Mouse (Mus musculus) lung, adult 2 months (tissue): ENCODE measurements around the gene Olfr316. TPM values are rescaled to one million over a fixed set of nuclear protein-coding genes. Genes with fewer than 3 reads are reported as not detected.

Source experiments
- DNase-seq: peaks from one replicate; pipeline ENCODE4 v3.0.0; 2022
- H3K4me1 ChIP-seq: fragments of 200-500 bp; 2 replicates; pipeline ENCODE4 v1.6.1; 2011; ENCODE audit warnings: low read length; ENCODE audit not compliant: control insufficient read depth, insufficient read depth
- H3K4me3 ChIP-seq: fragments of 200-500 bp; replicated peaks from 2 replicates; pipeline ENCODE3; 2011; ENCODE audit warnings: low read depth, mild to moderate bottlenecking, control low read depth, low read length; ENCODE audit errors: extremely low read depth
- CTCF ChIP-seq: fragments of 200-500 bp; IDR thresholded peaks from 2 replicates; pipeline ENCODE4 v1.5.1; 2011; ENCODE audit warnings: mild to moderate bottlenecking, low read length, control low read depth; ENCODE audit not compliant: insufficient read depth
- POLR2A ChIP-seq: fragments of 200-500 bp; IDR thresholded peaks from 2 replicates; pipeline ENCODE4 v1.6.1; 2011; ENCODE audit warnings: low read depth, mild to moderate bottlenecking, control low read depth, low read length, borderline replicate concordance; ENCODE audit errors: extremely low read depth
- WGBS: fragments of 180-500 bp; shearing (Covaris S2); methylation state at CpG from one replicate; pipeline ENCODE4 v1.1.7; 2018; 5-methylcytosine and 5-hydroxymethylcytosine counted together
- polyA plus RNA-seq: library from polyadenylated mRNA; depleted of rRNA; stranded (reverse); fragments of >200 nt; gene quantifications from 2 replicates; pipeline ENCODE4 v1.2.3, GENCODE M21; 2012

Gene Olfr316
- polyA plus RNA-seq, 1 experiment, result not detected

GRCm38 (mm10) chr11:58782480-58783089 is 30.1 kb downstream of the Olfr316 start, which contains the start of gene Olfr314:
Gene Olfr314 (plus strand): TSS chr11:58782952.
- no peak within 1 kb of the TSS for H3K4me3 ChIP-seq
- DNase-seq, result no peak
- TF ChIP-seq POLR2A (no peak), CTCF (no peak)
- 48% methylated on average over 6 of the region's 6 CpGs for WGBS
- no peaks in the 10 kb centered on the region for H3K4me1 ChIP-seq

- 78% methylated on average over 2 of the region's 2 CpGs for WGBS
- no peaks in the 10 kb centered on the region for H3K4me1 ChIP-seq
These were observed 31.6 kb downstream of the Olfr316 start for GRCm38 (mm10) chr11:58784182-58784581.

GRCm38 (mm10) chr11:58787651-58788050 is 35.1 kb downstream of the Olfr316 start:
- TF ChIP-seq CTCF, result no peak
- no peak for TF ChIP-seq POLR2A
- 81% methylated on average over 10 of the region's 10 CpGs for WGBS
- H3K4me1 ChIP-seq, result no peaks in the 10 kb centered on the region
- DNase-seq, result no peak
- H3K4me3 ChIP-seq, result no peak overlapping the region

More at GRCm38 (mm10) chr11:58784182-58784581, 31.6 kb downstream of the Olfr316 start:
- no peak for DNase-seq
- no peak for TF ChIP-seq CTCF
- TF ChIP-seq POLR2A, result no peak
- no peak overlapping the region for H3K4me3 ChIP-seq

GRCm38 (mm10) chr11:58788346-58788745 is 35.8 kb downstream of the Olfr316 start:
- Histone ChIP-seq H3K4me1 (no peaks in the 10 kb centered on the region), H3K4me3 (no peak overlapping the region)
- no peak for DNase-seq
- 65% methylated on average over 8 of the region's 8 CpGs for WGBS
- no peak for TF ChIP-seq POLR2A
- TF ChIP-seq CTCF, result no peak

GRCm38 (mm10) chr11:58789532-58789931 is 37.0 kb downstream of the Olfr316 start:
- TF ChIP-seq POLR2A, result no peak
- TF ChIP-seq CTCF, result no peak
- WGBS, result 26% methylated on average over 3 of the region's 3 CpGs
- no peak for DNase-seq
- Histone ChIP-seq H3K4me3 (no peak overlapping the region), H3K4me1 (no peaks in the 10 kb centered on the region)

- H3K4me3 ChIP-seq, result no peak overlapping the region
- WGBS, result 30% methylated on average over 2 of the region's 2 CpGs
- no peaks in the 10 kb centered on the region for H3K4me1 ChIP-seq
- TF ChIP-seq POLR2A (no peak), CTCF (no peak)
- no peak for DNase-seq
These were observed 37.5 kb downstream of the Olfr316 start for GRCm38 (mm10) chr11:58790053-58790452.

GRCm38 (mm10) chr11:58790646-58791045 is 38.1 kb downstream of the Olfr316 start:
- TF ChIP-seq CTCF (no peak), POLR2A (no peak)

GRCm38 (mm10) chr11:58795856-58796255 is 43.3 kb downstream of the Olfr316 start:
- WGBS, result 86% methylated on average over 2 of the region's 2 CpGs
- H3K4me1 ChIP-seq, result no peaks in the 10 kb centered on the region
- TF ChIP-seq POLR2A (no peak), CTCF (no peak)
- no peak for DNase-seq
- H3K4me3 ChIP-seq, result no peak overlapping the region

More at GRCm38 (mm10) chr11:58790646-58791045, 38.1 kb downstream of the Olfr316 start:
- H3K4me1 ChIP-seq, result no peaks in the 10 kb centered on the region
- H3K4me3 ChIP-seq, result no peak overlapping the region
- no peak for DNase-seq
- WGBS, result 59% methylated on average over 6 of the region's 6 CpGs

GRCm38 (mm10) chr11:58796850-58797249 is 44.3 kb downstream of the Olfr316 start:
- TF ChIP-seq CTCF, result no peak
- no peak for TF ChIP-seq POLR2A
- 57% methylated on average over 7 of the region's 7 CpGs for WGBS
- Histone ChIP-seq H3K4me3 (no peak overlapping the region), H3K4me1 (no peaks in the 10 kb centered on the region)
- DNase-seq, result no peak

GRCm38 (mm10) chr11:58799747-58800146 is 47.2 kb downstream of the Olfr316 start:
- TF ChIP-seq POLR2A (no peak), CTCF (no peak)
- no peak for DNase-seq
- WGBS, result 70% methylated on average over 5 of the region's 5 CpGs
- Histone ChIP-seq H3K4me1 (no peaks in the 10 kb centered on the region), H3K4me3 (no peak overlapping the region)
